8 mouse cellular contexts compared by ENCODE assay signal in the genomic region with DNA sequence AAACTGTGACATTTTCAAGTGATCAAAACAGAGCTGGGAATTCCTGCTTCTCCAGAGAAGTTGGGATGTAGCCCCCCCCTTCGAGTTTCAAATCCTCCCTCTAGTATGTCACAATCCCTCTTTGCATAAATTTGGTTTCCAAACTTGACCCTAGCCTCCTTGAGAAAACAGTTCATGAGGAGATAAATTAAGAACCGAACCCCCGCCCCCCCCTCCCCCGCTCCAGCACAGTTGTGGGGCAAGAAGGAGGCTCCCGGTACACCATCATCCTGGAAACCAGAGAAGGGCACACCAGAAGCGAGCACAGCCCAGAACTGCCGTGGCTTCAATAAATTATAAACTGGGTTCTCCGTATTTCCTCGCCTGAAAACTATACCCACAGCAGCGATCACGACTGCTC.
DNase-seq lines count a peak whose midpoint lies in the region; ATAC-seq and TF ChIP-seq lines count a peak whose summit lies in the region.

No protein-coding gene starts in this region.

- no peak for DNase-seq in heart, embryonic 10.5 days (ENCODE audit: low spot score)
- no peak for DNase-seq in heart, postnatal 25 days (ENCODE audit: low spot score)
- no peak for DNase-seq in G1E (ENCODE audit: low spot score)
- no peak for DNase-seq in forebrain, postnatal 0 days
- DNase-seq in frontal cortex, postnatal 10 days (ENCODE audit: low spot score in 2 of 2) = no peak
- no peak for DNase-seq in right cerebral cortex, adult 18-20 months

- ATAC-seq in G1E (ENCODE audit: extremely low read depth, insufficient number of reproducible peaks, low FRiP score, poor library complexity, severe bottlenecking) = no peak
- ATAC-seq in forebrain, postnatal 0 days = 0 out of 2 replicates have a peak, but pooled peaks have one; percentile 8
- peak; percentile 4; the same call in 1 of the 2 replicates for ATAC-seq in megakaryocyte, adult 5-6 weeks (ENCODE audit: poor library complexity, severe bottlenecking)
- no peak for ATAC-seq in monocyte, adult 5-6 weeks (replicated peaks; ENCODE audit: insufficient number of reproducible peaks, low FRiP score, low TSS enrichment, poor library complexity, severe bottlenecking)

- peak overlapping the region; percentile 45; the same call in 1 of the 2 replicates for H3K9ac ChIP-seq in forebrain, postnatal 0 days

- peaks cover 58% of the 10 kb centered on the region for H3K4me1 ChIP-seq in heart, embryonic 10.5 days
- peaks cover 64% of the 10 kb centered on the region for H3K4me1 ChIP-seq in G1E (ENCODE audit: insufficient read depth, low read depth, low read length)
- peaks cover 26% of the 10 kb centered on the region for H3K4me1 ChIP-seq in forebrain, postnatal 0 days (ENCODE audit: insufficient read depth)

- no peaks in the 10 kb centered on the region for H3K36me3 ChIP-seq in heart, embryonic 10.5 days
- no peaks in the 10 kb centered on the region for H3K36me3 ChIP-seq in G1E (replicated peaks)
- H3K36me3 ChIP-seq in forebrain, postnatal 0 days (ENCODE audit: insufficient read depth) = no peaks in the 10 kb centered on the region

- H3K9me3 ChIP-seq in heart, embryonic 10.5 days = no peaks in the 10 kb centered on the region
- no peaks in the 10 kb centered on the region for H3K9me3 ChIP-seq in G1E (replicated peaks)
- no peaks in the 10 kb centered on the region for H3K9me3 ChIP-seq in forebrain, postnatal 0 days (ENCODE audit: low read length)

- peak overlapping the region; percentile 68 for H3K4me2 ChIP-seq in forebrain, postnatal 0 days (ENCODE audit: low read depth)

- intact Hi-C loops in heart, postnatal 25 days (cut with DNase I) = loop anchor here (5.0 to 10.0 kb wide), 3 partner anchors 47 to 124 kb away; no protein-coding TSS in a partner anchor

- no peak for TF ChIP-seq CTCF in G1E (IDR thresholded peaks at IDR 0.05; ENCODE audit: low read depth, low read length)
- no peak for TF ChIP-seq CTCF in forebrain, postnatal 0 days (IDR thresholded peaks at IDR 0.05; ENCODE audit: low read depth)

- no peaks in the 10 kb centered on the region for H3K27me3 ChIP-seq in heart, embryonic 10.5 days (ENCODE audit: insufficient read depth, poor library complexity, severe bottlenecking)
- H3K27me3 ChIP-seq in G1E (ENCODE audit: insufficient read depth, low read length) = no peaks in the 10 kb centered on the region
- H3K27me3 ChIP-seq in forebrain, postnatal 0 days (ENCODE audit: insufficient read depth, low read length) = no peaks in the 10 kb centered on the region

- WGBS in heart, embryonic 10.5 days = 1% methylated on average over 11 of the region's 11 CpGs
- 2% methylated on average over 11 of the region's 11 CpGs for WGBS in forebrain, postnatal 0 days

- peak overlapping the region; percentile 92 for H3K27ac ChIP-seq in heart, embryonic 10.5 days
- peak overlapping the region; percentile 83 for H3K27ac ChIP-seq in forebrain, postnatal 0 days (ENCODE audit: low read depth, low read length)

- peak overlapping the region; percentile 59 for H3K4me3 ChIP-seq in heart, embryonic 10.5 days
- peak overlapping the region; percentile 61; the same call in 1 of the 2 replicates for H3K4me3 ChIP-seq in G1E (ENCODE audit: low read depth, low read length)
- peak overlapping the region; percentile 28 for H3K4me3 ChIP-seq in forebrain, postnatal 0 days (ENCODE audit: low read depth, low read length)

Comparison
In these comparisons a context has a peak if more than half of its experiments do, and no peak if none do; other contexts are left out.
1. ATAC-seq: peak in forebrain, postnatal 0 days (single experiment) and megakaryocyte, adult 5-6 weeks (single experiment); none in G1E (single experiment) and monocyte, adult 5-6 weeks (single experiment).
2. Peak in every context shown above with its lines, with median percentiles within 50 percentile points of each other: H3K4me3 ChIP-seq.